Mouse (Mus musculus) olfactory bulb, adult 2 months (tissue): ENCODE measurements around the gene Gm28635.

Experiments used
- CTCF ChIP-seq: fragments of 200-500 bp; IDR thresholded peaks from 2 replicates; pipeline ENCODE4 v1.5.1; 2012; ENCODE audit warnings: low read depth, mild to moderate bottlenecking, low read length, moderate library complexity; ENCODE audit not compliant: insufficient read depth
- POLR2A ChIP-seq: fragments of 200-500 bp; IDR thresholded peaks from 2 replicates; pipeline ENCODE4 v1.6.1; 2012; ENCODE audit warnings: mild to moderate bottlenecking, low read depth, low read length, moderate library complexity; ENCODE audit not compliant: insufficient read depth

DNA sequence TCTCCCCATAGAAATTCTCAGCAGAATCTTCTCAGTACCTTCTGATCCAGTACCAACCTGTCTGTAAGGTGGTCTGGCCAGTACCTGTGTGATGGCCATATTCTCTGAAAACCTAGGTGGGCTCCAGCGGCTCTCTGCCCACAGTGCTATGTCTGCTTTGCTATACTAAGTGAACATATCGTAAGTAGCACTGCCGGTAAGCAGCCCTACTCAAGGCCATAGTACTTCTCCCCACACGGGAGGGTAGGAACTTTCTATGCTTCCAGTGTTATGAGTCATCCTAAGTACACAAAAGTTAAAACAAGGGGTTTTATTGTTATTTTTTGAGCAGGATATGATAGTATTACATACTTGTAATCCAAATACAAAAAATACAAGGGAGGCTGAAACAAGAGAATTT, 43.8 kb downstream of the Gm28635 start:
- TF ChIP-seq CTCF (no peak), POLR2A (no peak)
